Mouse (Mus musculus): ENCODE results near the gene Klc3.

DNA sequence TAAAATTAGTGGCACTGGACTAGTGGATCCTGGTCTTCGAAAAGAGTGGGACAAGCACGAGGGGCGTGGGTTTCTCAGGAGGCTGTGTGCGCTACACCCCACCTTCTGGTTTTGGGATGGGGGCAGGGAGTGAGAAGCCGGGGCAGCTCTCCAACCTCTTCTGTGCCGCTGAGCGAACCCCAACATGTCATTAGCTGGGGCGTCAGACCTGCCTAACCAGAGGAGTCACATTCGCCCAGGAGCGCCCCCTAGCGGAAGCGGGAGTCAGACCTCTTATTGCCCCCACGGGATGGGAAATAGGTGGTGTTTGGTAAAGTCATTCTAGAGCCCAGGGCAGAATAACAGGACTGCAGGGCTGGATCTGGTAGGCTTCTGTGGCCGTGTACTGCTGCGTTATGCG lies 42.2 kb downstream of the Klc3 start:
- TF ChIP-seq CTCF (IDR thresholded peaks at IDR 0.05; ENCODE audit: control insufficient read depth, insufficient read depth, insufficient replicate concordance, low read depth, low read length): peak; percentile 87
- TF ChIP-seq POLR2A (IDR thresholded peaks at IDR 0.05; ENCODE audit: control insufficient read depth, low read depth, low read length): no peak
